Mouse (Mus musculus) liver, embryonic 11.5 days (tissue): ENCODE data around the gene Tmem107. TPM values are rescaled to one million over a fixed set of nuclear protein-coding genes. Genes with fewer than 3 reads are reported as not detected.

Experiments
- polyA plus RNA-seq: library from polyadenylated mRNA; unstranded; fragments of >200 nt; fragmentation: Nextera tagmentation; extraction: Ambion mirVana; gene quantifications from 2 replicates; pipeline ENCODE4 v1.2.1, GENCODE M21; 2014

Gene Tmem107
- polyA plus RNA-seq, 1 experiment from 2014 or later = 43.5 TPM

Other genes with a start within 250 kb of the Tmem107 start
- gene Ndel1, start 198.9 kb upstream of the Tmem107 start, polyA plus RNA-seq = 47.8 and 53.9 TPM in 2 replicates
- 0.10 and 0.16 TPM in 2 replicates for gene Rnf222, start 182.3 kb upstream of the Tmem107 start, polyA plus RNA-seq
- 1,252 and 1,388 TPM in 2 replicates for gene Rpl26, start 169.2 kb upstream of the Tmem107 start, polyA plus RNA-seq
- gene Odf4, start 143.7 kb upstream of the Tmem107 start, polyA plus RNA-seq = not detected in 2 replicates
- 5.8 and 6.8 TPM in 2 replicates for gene Arhgef15, start 113.3 kb upstream of the Tmem107 start, polyA plus RNA-seq
- gene Slc25a35, start 102.7 kb upstream of the Tmem107 start, polyA plus RNA-seq = 1.4 and 1.7 TPM in 2 replicates
- 94.4 and 97.5 TPM in 2 replicates for gene Rangrf, start 95.6 kb upstream of the Tmem107 start, polyA plus RNA-seq
- 60.2 and 64.9 TPM in 2 replicates for gene Pfas, start 62.3 kb upstream of the Tmem107 start, polyA plus RNA-seq
- 57.5 and 60.5 TPM in 2 replicates for gene Ctc1, start 54.9 kb upstream of the Tmem107 start, polyA plus RNA-seq
- 168 and 170 TPM in 2 replicates for gene Aurkb, start 25.2 kb upstream of the Tmem107 start, polyA plus RNA-seq
- gene Borcs6, start 11.1 kb upstream of the Tmem107 start, polyA plus RNA-seq = 5.9 and 6.6 TPM in 2 replicates
- 47.2 and 56.0 TPM in 2 replicates for gene Vamp2, start 17.7 kb downstream of the Tmem107 start, polyA plus RNA-seq
- gene Per1, start 24.4 kb downstream of the Tmem107 start, polyA plus RNA-seq = 6.2 and 6.6 TPM in 2 replicates
- 0.55 and 0.59 TPM in 2 replicates for gene Hes7, start 49.6 kb downstream of the Tmem107 start, polyA plus RNA-seq
- gene 9130213A22Rik, start 51.8 kb downstream of the Tmem107 start, polyA plus RNA-seq = 0.10 and 0.22 TPM in 2 replicates
- 0.48 TPM in 1 of 2 replicates, not detected in the other for gene Aloxe3, start 55.1 kb downstream of the Tmem107 start, polyA plus RNA-seq
- not detected in 2 replicates for gene Alox12b, start 86.2 kb downstream of the Tmem107 start, polyA plus RNA-seq
- gene Alox8, start 127.0 kb downstream of the Tmem107 start, polyA plus RNA-seq = 0.12 TPM in 1 of 2 replicates, not detected in the other
- 0.04 and 0.05 TPM in 2 replicates for gene Gucy2e, start 166.2 kb downstream of the Tmem107 start, polyA plus RNA-seq